Mouse (Mus musculus): ENCODE measurements at regions not wholly inside any gene's neighbourhood (a gene's known extent, or its start where the extent isn't known, plus 50 kb on each side); places are given as distances from the start of the nearest gene placed in this dataset.
A peak's percentile ranks its signal among the peaks of the same experiment; 100 is the strongest.

- Histone ChIP-seq H3K36me3 (ENCODE audit: control insufficient read depth, insufficient read depth, low read length) (no peaks in the 10 kb centered on the region), H3K27me3 (ENCODE audit: control insufficient read depth, insufficient read depth, low read length) (no peaks in the 10 kb centered on the region), H3K4me1 (ENCODE audit: control insufficient read depth, insufficient read depth, insufficient read length, low read length) (no peaks in the 10 kb centered on the region), H3K4me3 (ENCODE audit: low read depth, low read length) (no peak overlapping the region), H3K27ac (ENCODE audit: insufficient read depth, low read depth, low read length) (no peak overlapping the region)
- 86% methylated on average over 3 of the region's 3 CpGs for WGBS
- TF ChIP-seq POLR2A (IDR thresholded peaks at IDR 0.05; ENCODE audit: low read depth, low read length) = no peak
- TF ChIP-seq CTCF (IDR thresholded peaks at IDR 0.05; ENCODE audit: extremely low read depth, insufficient read length, insufficient replicate concordance, low read depth, low read length) = no peak
These were observed 1041.6 kb upstream of the Got2 start for GRCm38 (mm10) chr8:96929901-96930300.

GRCm38 (mm10) chr8:96880956-96881355 lies 992.6 kb upstream of the Got2 start:
- H3K4me3 ChIP-seq (ENCODE audit: low read depth, low read length) = no peak overlapping the region
- no peak for TF ChIP-seq CTCF (IDR thresholded peaks at IDR 0.05; ENCODE audit: extremely low read depth, insufficient read length, insufficient replicate concordance, low read depth, low read length)
- TF ChIP-seq POLR2A (IDR thresholded peaks at IDR 0.05; ENCODE audit: low read depth, low read length) = no peak
- no peaks in the 10 kb centered on the region for H3K27me3 ChIP-seq (ENCODE audit: control insufficient read depth, insufficient read depth, low read length)
- H3K27ac ChIP-seq (ENCODE audit: insufficient read depth, low read depth, low read length) = no peak overlapping the region
- WGBS = 70% methylated on average over 2 of the region's 2 CpGs
- no peaks in the 10 kb centered on the region for H3K4me1 ChIP-seq (ENCODE audit: control insufficient read depth, insufficient read depth, insufficient read length, low read length)
- H3K36me3 ChIP-seq (ENCODE audit: control insufficient read depth, insufficient read depth, low read length) = no peaks in the 10 kb centered on the region

- H3K4me1 ChIP-seq (ENCODE audit: control insufficient read depth, insufficient read depth, insufficient read length, low read length) = no peaks in the 10 kb centered on the region
These were observed 990.4 kb upstream of the Got2 start for GRCm38 (mm10) chr8:96878793-96879192.

GRCm38 (mm10) chr8:96873465-96874094 lies 985.2 kb upstream of the Got2 start:
- Histone ChIP-seq H3K27me3 (ENCODE audit: control insufficient read depth, insufficient read depth, low read length) (no peaks in the 10 kb centered on the region), H3K27ac (ENCODE audit: insufficient read depth, low read depth, low read length) (no peak overlapping the region), H3K4me1 (ENCODE audit: control insufficient read depth, insufficient read depth, insufficient read length, low read length) (no peaks in the 10 kb centered on the region), H3K36me3 (ENCODE audit: control insufficient read depth, insufficient read depth, low read length) (no peaks in the 10 kb centered on the region), H3K4me3 (ENCODE audit: low read depth, low read length) (no peak overlapping the region)
- 82% methylated on average over 4 of the region's 4 CpGs for WGBS
- no peak for TF ChIP-seq POLR2A (IDR thresholded peaks at IDR 0.05; ENCODE audit: low read depth, low read length)
- TF ChIP-seq CTCF (IDR thresholded peaks at IDR 0.05; ENCODE audit: extremely low read depth, insufficient read length, insufficient replicate concordance, low read depth, low read length) = no peak

More at GRCm38 (mm10) chr8:96878793-96879192, 990.4 kb upstream of the Got2 start:
- Histone ChIP-seq H3K27ac (ENCODE audit: insufficient read depth, low read depth, low read length) (no peak overlapping the region), H3K27me3 (ENCODE audit: control insufficient read depth, insufficient read depth, low read length) (no peaks in the 10 kb centered on the region), H3K4me3 (ENCODE audit: low read depth, low read length) (no peak overlapping the region), H3K36me3 (ENCODE audit: control insufficient read depth, insufficient read depth, low read length) (no peaks in the 10 kb centered on the region)
- 72% methylated on average over 6 of the region's 6 CpGs for WGBS
- TF ChIP-seq POLR2A (IDR thresholded peaks at IDR 0.05; ENCODE audit: low read depth, low read length) (no peak), CTCF (IDR thresholded peaks at IDR 0.05; ENCODE audit: extremely low read depth, insufficient read length, insufficient replicate concordance, low read depth, low read length) (no peak)

- Histone ChIP-seq H3K27me3 (ENCODE audit: control insufficient read depth, insufficient read depth, low read length) (no peaks in the 10 kb centered on the region), H3K27ac (ENCODE audit: insufficient read depth, low read depth, low read length) (0 out of 2 replicates have a peak overlapping the region, but pooled peaks have one; percentile 32), H3K4me1 (ENCODE audit: control insufficient read depth, insufficient read depth, insufficient read length, low read length) (no peaks in the 10 kb centered on the region), H3K4me3 (ENCODE audit: low read depth, low read length) (no peak overlapping the region), H3K36me3 (ENCODE audit: control insufficient read depth, insufficient read depth, low read length) (no peaks in the 10 kb centered on the region)
- 6% methylated on average over 1 of the region's 1 CpGs for WGBS
- TF ChIP-seq CTCF (IDR thresholded peaks at IDR 0.05; ENCODE audit: extremely low read depth, insufficient read length, insufficient replicate concordance, low read depth, low read length) = no peak
- TF ChIP-seq POLR2A (IDR thresholded peaks at IDR 0.05; ENCODE audit: low read depth, low read length) = no peak
These were observed 980.1 kb upstream of the Got2 start for GRCm38 (mm10) chr8:96868178-96869080.

- Histone ChIP-seq H3K27me3 (ENCODE audit: control insufficient read depth, insufficient read depth, low read length) (no peaks in the 10 kb centered on the region), H3K27ac (ENCODE audit: insufficient read depth, low read depth, low read length) (no peak overlapping the region)
- WGBS = 16% methylated on average over 6 of the region's 6 CpGs
These were observed 976.3 kb upstream of the Got2 start for GRCm38 (mm10) chr8:96864606-96865005.

GRCm38 (mm10) chr8:96860870-96861462 lies 972.6 kb upstream of the Got2 start:
- TF ChIP-seq CTCF (IDR thresholded peaks at IDR 0.05; ENCODE audit: extremely low read depth, insufficient read length, insufficient replicate concordance, low read depth, low read length) (no peak), POLR2A (IDR thresholded peaks at IDR 0.05; ENCODE audit: low read depth, low read length) (no peak)
- WGBS = 73% methylated on average over 2 of the region's 2 CpGs
- Histone ChIP-seq H3K36me3 (ENCODE audit: control insufficient read depth, insufficient read depth, low read length) (no peaks in the 10 kb centered on the region), H3K4me3 (ENCODE audit: low read depth, low read length) (no peak overlapping the region), H3K27me3 (ENCODE audit: control insufficient read depth, insufficient read depth, low read length) (no peaks in the 10 kb centered on the region), H3K4me1 (ENCODE audit: control insufficient read depth, insufficient read depth, insufficient read length, low read length) (peaks cover under 1% of the 10 kb centered on the region; the same call in 1 of the 2 replicates), H3K27ac (ENCODE audit: insufficient read depth, low read depth, low read length) (no peak overlapping the region)

More at GRCm38 (mm10) chr8:96864606-96865005, 976.3 kb upstream of the Got2 start:
- no peak for TF ChIP-seq POLR2A (IDR thresholded peaks at IDR 0.05; ENCODE audit: low read depth, low read length)
- TF ChIP-seq CTCF (IDR thresholded peaks at IDR 0.05; ENCODE audit: extremely low read depth, insufficient read length, insufficient replicate concordance, low read depth, low read length) = no peak
- Histone ChIP-seq H3K36me3 (ENCODE audit: control insufficient read depth, insufficient read depth, low read length) (no peaks in the 10 kb centered on the region), H3K4me1 (ENCODE audit: control insufficient read depth, insufficient read depth, insufficient read length, low read length) (no peaks in the 10 kb centered on the region), H3K4me3 (ENCODE audit: low read depth, low read length) (no peak overlapping the region)
